Mouse (Mus musculus): Measurements from ENCODE around the gene Gpr141.

DNA sequence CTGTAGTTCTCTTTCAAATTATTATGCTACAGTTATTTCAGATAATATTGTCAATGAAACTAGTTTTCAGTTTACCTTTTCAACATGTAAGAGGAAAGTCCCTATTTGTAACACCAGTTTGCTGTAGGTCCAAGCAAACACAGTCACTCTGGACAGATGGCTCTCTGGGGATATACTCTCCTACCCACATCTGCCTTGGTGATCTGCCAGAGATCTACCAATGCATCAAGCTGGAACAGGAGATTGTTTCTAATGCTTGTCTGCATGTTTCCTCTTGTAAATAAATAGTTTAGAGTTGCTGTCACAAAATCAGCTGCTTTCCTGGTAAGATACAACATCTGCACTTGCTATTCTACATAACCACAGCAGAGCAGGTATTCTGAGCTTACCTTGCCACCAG lies 40.2 kb upstream of the Gpr141 start:
- TF ChIP-seq CTCF (IDR thresholded peaks at IDR 0.05; ENCODE audit: low read depth): no peak
- TF ChIP-seq EP300 (IDR thresholded peaks at IDR 0.05; ENCODE audit: low read depth): no peak

Data from heart, postnatal 0 days (tissue).